Mouse (Mus musculus): ENCODE measurements around the gene Setd1b.
A peak's percentile ranks its signal among the peaks of the same experiment; 100 is the strongest.

The Setd1b gene

GRCm38 (mm10) chr5:123159866-123160265, 17.9 kb downstream of the Setd1b start:
- no peak for DNase-seq (ENCODE audit: low spot score in 2 of 2)

DNA sequence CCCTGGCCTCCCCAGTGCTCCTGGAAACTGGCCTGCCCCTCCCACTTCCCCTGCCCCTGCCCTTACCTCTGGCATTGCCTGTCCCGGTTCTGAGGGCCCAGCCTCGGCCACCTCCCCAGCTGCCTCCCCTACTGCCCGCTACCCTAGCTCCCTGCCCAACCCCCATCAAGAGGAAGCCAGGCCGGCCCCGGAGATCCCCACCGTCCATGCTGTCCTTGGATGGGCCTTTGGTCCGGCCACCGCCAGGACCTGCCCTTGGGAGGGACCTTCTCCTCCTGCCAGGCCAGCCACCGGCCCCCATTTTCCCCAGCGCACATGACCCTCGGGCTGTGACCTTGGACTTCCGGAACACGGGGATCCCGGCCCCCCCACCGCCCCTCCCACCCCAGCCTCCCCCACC, 18.3 kb downstream of the Setd1b start:
- peak in 1 of 2 experiments; percentile 67 for DNase-seq (ENCODE audit: low spot score in 2 of 2)

DNA sequence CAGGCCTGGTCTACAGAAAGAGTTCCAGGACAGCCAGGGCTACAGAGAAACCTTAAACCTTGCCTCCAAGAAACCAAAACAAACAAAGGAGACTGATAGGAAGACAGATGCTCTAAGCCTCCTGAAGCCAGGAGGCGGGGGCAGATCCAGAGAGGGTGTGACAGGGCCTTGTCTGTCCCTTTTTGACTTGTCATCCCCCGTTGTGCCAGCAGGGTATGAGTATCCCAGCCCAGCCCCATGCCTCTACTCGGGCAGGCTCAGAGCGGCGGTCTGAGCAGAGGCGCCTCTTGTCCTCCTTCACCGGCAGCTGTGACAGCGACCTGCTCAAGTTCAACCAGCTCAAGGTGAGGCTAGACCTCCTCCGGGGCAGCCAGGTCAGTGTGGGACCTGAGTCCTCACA, 20.9 kb downstream of the Setd1b start:
- peak in 1 of 2 experiments; percentile 67 for DNase-seq (ENCODE audit: low spot score in 2 of 2)

- DNase-seq (ENCODE audit: low spot score in 2 of 2): no peak
These were observed 24.4 kb downstream of the Setd1b start for GRCm38 (mm10) chr5:123166437-123166836.

DNA sequence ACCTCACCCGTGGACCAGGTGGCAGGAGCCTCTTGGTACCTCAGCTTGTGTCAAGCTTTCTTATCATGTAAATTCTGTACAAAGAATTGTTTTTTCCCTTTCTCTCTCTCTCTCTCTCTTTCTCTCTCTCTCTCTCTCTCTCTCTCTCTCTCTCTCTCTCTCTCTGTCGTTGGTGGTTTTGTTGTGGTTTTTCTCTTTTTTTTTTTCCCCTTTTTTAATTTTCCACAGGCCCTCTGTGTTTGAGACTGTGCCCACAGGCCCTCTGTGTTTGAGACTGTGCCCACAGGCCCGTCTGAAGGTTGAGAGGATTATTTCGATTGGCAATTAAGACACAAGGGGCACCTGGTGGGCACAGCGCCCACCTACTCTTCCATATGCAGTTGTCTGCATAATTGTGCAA, 25.6 kb downstream of the Setd1b start:
- DNase-seq (ENCODE audit: low spot score in 2 of 2): no peak

DNA sequence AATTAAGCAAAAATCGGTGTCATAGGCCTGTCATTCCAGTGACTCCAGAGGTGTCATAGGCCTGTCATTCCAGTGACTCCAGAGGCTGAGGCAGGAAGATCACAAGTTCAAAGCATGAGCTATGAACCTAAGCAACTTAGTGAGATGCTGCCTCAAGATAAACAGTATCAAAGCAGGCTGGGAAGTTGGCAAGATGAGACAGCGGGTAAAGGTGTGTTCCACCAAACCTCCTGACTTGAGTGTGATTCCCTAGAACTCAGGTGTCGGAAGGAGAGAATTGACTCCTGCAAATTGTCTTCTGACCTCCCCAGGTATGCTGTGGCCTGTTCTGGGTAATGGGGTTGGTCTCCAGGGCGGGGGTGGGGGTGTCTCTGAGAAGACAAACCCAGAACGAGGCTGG, 27.3 kb downstream of the Setd1b start, which contains the start of gene Psmd9:
TSS of gene Psmd9 (plus strand) at position 130 of the 400 bp plus-strand sequence.
- no peak for DNase-seq (ENCODE audit: low spot score in 2 of 2)

DNA sequence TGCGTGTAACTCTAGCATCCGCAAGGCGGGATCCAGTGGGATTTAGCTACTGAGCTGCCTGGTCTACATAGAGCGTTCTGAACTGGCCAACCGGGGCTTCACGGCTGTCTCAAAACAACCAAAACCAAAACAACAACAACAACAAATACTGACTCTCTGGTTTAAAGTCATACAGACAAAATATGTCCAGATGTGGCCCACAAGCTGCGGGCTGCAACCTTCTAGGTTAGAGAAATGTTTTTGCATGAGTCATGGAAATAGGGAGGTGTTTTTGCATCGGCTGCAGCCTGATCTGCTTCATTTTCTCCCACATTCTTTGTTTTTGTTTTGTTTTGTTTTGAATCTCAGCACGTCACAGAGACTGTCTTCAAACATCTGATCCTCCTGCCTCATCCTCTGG, 28.4 kb downstream of the Setd1b start:
- no peak for DNase-seq (ENCODE audit: low spot score in 2 of 2)

GRCm38 (mm10) chr5:123171646-123172350, 29.8 kb downstream of the Setd1b start:
- DNase-seq (ENCODE audit: low spot score in 2 of 2): peak; percentile 93 to 97

- no peak for DNase-seq (ENCODE audit: low spot score in 2 of 2)
These were observed 36.8 kb downstream of the Setd1b start for GRCm38 (mm10) chr5:123178792-123179191.

DNA sequence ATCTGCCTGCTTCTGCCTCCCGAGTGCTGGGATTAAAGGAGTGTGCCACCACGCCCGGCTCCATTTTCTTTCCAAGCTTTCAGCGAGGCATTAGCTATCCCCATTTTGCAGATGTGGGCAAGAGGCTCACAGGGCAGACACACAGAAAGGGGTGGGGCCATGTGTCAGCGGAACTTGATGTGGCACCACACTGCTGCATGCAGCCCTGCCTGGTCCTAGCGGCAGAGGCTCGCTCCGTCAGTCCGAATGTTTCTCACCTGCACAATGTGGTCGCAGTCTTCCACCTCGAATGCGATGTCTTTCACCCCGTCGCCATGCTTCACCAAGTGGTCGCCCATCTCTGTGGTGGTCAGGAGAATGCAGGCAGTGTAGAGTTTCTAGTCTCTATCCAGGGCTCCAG, 38.4 kb downstream of the Setd1b start:
- DNase-seq (ENCODE audit: low spot score in 2 of 2): no peak

- no peak for DNase-seq (ENCODE audit: low spot score in 2 of 2)
These were observed 39.5 kb downstream of the Setd1b start for GRCm38 (mm10) chr5:123181536-123181935.

DNA sequence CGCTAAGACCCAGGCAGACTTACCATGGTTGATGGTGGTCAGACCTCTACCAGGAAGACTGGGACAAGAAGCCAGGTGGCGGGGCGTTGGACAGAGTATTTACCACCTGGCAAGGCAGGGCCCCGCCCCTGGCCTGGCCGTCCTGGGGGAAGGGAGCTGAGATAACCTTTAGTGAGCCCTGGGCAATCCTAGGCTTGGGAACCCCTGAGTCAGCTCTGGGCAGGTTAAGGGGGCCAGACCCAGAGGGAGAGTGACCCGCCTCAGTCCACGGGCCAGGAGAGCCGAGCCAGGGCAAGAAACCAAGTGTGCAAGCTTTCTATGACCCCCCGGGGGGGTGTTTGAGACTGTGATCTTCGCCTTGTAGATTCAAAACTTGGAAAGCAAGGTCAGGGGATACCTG, 40.7 kb downstream of the Setd1b start, which contains the start of gene Hpd:
TSS of gene Hpd (minus strand) at position 77 of the 400 bp plus-strand sequence.
- DNase-seq (ENCODE audit: low spot score in 2 of 2): no peak

- DNase-seq (ENCODE audit: low spot score in 2 of 2): no peak
These were observed 44.0 kb downstream of the Setd1b start for GRCm38 (mm10) chr5:123185966-123186365.

DNA sequence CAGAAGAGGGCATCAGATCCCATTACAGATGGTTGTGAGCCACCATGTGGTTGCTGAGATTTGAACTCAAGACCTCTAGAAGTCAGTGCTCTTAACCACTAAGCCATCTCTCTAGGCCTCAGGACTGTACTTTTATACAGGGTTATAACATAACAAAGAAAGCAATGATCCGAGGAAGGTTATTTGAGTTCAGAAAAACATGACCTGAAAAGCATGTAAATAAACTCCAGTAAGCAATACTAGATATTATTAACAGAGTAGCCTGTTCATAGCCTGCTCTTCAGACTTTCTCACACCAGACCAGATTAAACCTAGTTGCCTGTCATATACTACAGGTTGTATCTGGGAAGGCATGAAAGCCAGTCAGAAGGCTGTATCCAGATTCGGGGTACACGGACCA, 45.3 kb downstream of the Setd1b start:
- DNase-seq (ENCODE audit: low spot score in 2 of 2): no peak

- DNase-seq (ENCODE audit: low spot score in 2 of 2): no peak
These were observed 48.9 kb downstream of the Setd1b start for GRCm38 (mm10) chr5:123190912-123191311.

DNA sequence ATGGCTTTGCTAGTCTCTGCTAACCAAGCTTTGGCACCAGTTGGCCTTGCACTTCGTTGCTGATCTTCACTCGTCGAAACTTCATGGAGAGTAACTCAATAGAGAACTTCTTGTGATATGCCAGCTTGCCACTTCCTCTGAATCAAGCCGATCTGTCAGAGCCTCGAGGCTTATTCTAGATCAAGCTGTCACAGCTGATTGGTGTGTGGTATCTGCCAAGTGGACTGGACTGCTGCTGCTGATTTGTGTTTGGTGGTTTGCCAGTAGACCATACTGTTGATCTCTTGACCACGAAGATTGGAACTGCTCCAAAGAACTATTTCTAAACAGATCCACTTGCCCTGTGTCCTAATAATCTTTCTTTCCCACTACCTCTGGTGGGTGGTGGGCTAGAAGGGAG, 49.4 kb downstream of the Setd1b start:
- DNase-seq (ENCODE audit: low spot score in 2 of 2): no peak

DNA sequence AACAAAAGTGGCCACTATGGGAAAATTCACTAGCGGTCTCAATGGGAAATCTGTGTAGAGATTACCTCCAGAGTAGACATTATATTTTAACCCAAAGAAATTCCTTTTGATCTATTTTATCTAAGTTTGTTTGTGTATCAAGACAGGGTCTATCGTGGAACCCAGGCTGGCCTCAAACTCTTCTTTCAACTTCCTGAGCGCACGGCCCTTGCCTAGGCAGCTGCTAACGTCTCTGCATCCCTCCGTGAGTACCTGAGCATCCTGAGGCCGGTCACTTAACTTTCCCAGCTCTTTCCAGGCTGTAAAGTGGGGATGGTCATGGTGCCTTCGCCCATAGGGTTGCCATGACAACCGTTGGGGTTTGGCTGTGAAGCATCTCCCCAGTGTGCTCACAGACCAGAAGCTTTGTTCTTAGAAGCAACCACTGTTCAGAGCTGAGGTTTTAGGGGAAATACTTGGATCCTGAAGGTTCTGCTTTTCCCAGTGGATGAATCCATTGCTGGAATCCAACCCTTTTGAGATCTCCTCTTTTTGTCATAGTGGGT, 50.7 kb downstream of the Setd1b start:
- DNase-seq (ENCODE audit: low spot score in 2 of 2): no peak

DNA sequence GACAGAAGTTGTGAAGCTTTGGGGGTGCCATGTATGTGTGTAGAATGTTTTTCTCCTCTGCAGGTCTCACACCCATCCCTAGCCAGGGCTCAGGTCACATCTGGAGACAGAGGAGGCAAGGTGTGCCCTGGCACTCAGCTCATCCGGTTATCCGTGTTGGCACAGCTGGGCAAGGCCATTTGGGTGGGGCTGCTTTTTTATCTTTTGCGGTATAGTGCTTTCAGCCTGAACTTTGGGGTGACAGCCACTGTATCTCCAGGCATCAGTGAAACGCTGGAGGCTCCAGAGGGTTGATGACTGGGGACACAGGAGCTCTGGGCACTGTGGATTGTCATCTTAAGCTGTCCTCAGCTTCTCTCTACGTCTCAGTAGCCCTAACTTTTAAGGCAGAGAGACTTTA, 51.4 kb downstream of the Setd1b start:
- peak; percentile 81 to 83 for DNase-seq (ENCODE audit: low spot score in 2 of 2)

DNA sequence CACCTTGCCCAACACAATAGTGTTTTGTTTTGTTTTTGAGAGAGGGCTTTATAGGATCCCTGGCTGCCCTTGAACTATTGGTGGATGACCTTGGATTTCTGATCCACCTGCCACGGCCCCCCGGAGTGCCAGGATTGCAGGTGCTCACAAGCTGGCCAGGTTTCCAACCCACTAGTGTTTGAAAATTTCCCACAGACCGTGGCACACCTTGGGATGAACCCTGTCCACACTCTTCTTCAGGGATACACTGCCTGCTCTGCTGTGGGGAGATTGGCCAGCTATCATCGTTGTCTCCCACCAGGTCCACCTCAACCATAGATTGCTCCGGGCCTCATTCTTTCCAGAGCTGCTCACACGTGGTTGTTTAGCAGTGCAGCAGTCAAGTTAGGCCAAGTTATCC, 52.9 kb downstream of the Setd1b start:
- no peak for DNase-seq (ENCODE audit: low spot score in 2 of 2)

DNA sequence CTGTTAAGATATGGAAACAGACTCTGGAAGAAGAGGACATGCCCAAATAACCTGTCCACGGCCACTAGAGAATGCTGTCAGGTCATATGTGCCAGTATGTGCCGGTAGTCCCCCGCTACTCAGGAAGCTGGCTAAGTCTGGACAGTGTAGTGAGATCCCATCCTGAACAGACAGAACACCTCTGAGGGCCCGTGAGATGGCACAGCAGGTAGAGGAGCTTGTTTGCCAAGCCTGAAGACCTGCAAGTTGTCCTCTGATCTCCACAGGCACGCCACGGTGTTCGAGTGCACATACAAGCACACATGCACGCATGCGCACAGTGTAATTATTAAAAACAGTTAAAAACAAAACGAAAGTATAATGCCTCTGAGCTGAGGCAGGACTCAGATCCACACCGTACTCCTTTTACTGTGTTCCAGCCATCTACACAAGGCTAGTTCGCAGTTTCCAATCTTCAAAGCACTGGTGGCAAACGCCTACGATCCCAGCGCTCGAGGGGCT, 53.6 kb downstream of the Setd1b start:
- DNase-seq (ENCODE audit: low spot score in 2 of 2): peak in 1 of 2 experiments; percentile 59

DNA sequence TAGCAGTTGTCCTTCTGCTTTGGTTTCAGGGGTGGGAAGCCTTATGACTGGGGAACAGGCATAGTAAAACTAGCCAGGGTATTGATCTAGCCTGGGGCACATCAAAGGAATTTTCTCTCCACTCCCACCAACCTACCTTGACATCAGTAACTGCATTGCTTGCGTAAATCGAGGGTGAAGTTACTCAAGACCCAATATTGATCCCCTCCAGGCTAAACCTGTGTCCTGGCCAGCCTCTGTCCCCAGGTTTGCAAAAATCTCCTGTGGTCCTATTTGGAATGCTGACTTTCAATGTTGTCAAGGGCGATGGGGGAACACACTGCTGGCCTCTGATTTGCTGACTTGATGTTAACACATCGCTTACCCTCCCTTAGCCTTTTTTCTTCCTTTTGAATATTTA, 54.8 kb downstream of the Setd1b start:
- DNase-seq (ENCODE audit: low spot score in 2 of 2): no peak

GRCm38 (mm10) chr5:123198523-123198922, 56.5 kb downstream of the Setd1b start:
- DNase-seq (ENCODE audit: low spot score in 2 of 2): peak; percentile 9 to 51

GRCm38 (mm10) chr5:123200816-123201522, 59.0 kb downstream of the Setd1b start:
- DNase-seq (ENCODE audit: low spot score in 2 of 2): peak in 1 of 2 experiments; percentile 12
